Mouse (Mus musculus) midbrain, embryonic 12.5 days (tissue): ENCODE measurements at regions not wholly inside any gene's neighbourhood (a gene's known extent, or its start where the extent isn't known, plus 50 kb on each side); places are given as distances from the start of the nearest gene placed in this dataset.

Source experiments
- ATAC-seq: fragments of 200-750 bp; cut with Nextera tagmentation; 2 replicates; pipeline ENCODE4 v1.8.0; 2017; ENCODE audit warnings: low read depth, moderate TSS enrichment, moderate library complexity; ENCODE audit not compliant: low FRiP score
- H3K27ac ChIP-seq: fragments of 300-500 bp; sonication (generic); replicated peaks from 2 replicates; pipeline ENCODE4 v1.5.1; 2016; ENCODE audit warnings: mild to moderate bottlenecking
- H3K27me3 ChIP-seq: fragments of 300-500 bp; sonication (generic); 2 replicates; pipeline ENCODE4 v1.6.1; 2016; ENCODE audit warnings: mild to moderate bottlenecking
- H3K36me3 ChIP-seq: fragments of 300-500 bp; sonication (generic); 2 replicates; pipeline ENCODE4 v1.6.1; 2016
- H3K4me1 ChIP-seq: fragments of 300-500 bp; sonication (generic); 2 replicates; pipeline ENCODE4 v1.6.1; 2016
- H3K4me2 ChIP-seq: fragments of 300-500 bp; sonication (generic); replicated peaks from 2 replicates; pipeline ENCODE4 v1.6.1; 2016; ENCODE audit warnings: mild to moderate bottlenecking, moderate library complexity
- H3K4me3 ChIP-seq: fragments of 300-500 bp; sonication (generic); 2 replicates; pipeline ENCODE4 v1.5.1; 2016; ENCODE audit warnings: mild to moderate bottlenecking
- H3K9ac ChIP-seq: fragments of 300-500 bp; sonication (generic); replicated peaks from 2 replicates; pipeline ENCODE4 v1.6.1; 2016; ENCODE audit warnings: mild to moderate bottlenecking, moderate library complexity
- H3K9me3 ChIP-seq: fragments of 300-500 bp; sonication (generic); 2 replicates; pipeline ENCODE4 v1.6.1; 2016; ENCODE audit warnings: mild to moderate bottlenecking
- WGBS: fragments of 180-500 bp; shearing (Covaris S2); methylation state at CpG from one replicate; pipeline ENCODE4 v1.1.7; 2016; 5-methylcytosine and 5-hydroxymethylcytosine counted together

DNA sequence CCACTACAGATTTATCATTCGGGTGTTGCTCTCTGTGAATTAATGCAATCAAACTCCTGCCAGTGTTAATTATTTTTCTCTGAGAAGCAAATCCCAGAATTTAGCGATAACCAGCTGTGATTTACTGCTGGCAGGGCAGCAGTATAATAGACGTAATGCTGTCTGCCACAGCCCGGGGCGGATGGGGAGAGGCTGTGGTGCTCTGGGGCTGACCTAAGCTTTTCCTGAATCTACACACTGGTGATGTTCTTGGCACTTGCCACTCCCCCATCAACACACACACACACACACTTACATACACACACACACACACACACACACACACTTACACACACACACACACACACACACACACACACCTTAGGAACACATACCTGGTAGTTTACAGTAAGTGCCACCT lies 101.4 kb upstream of the Dynlrb2 start:
- Histone ChIP-seq H3K9me3 (no peaks in the 10 kb centered on the region), H3K4me1 (no peaks in the 10 kb centered on the region), H3K36me3 (no peaks in the 10 kb centered on the region), H3K4me3 (no peak overlapping the region), H3K9ac (no peak overlapping the region), H3K4me2 (no peak overlapping the region), H3K27ac (no peak overlapping the region), H3K27me3 (no peaks in the 10 kb centered on the region)
- no peak for ATAC-seq
- 83% methylated on average over 5 of the region's 5 CpGs for WGBS

DNA sequence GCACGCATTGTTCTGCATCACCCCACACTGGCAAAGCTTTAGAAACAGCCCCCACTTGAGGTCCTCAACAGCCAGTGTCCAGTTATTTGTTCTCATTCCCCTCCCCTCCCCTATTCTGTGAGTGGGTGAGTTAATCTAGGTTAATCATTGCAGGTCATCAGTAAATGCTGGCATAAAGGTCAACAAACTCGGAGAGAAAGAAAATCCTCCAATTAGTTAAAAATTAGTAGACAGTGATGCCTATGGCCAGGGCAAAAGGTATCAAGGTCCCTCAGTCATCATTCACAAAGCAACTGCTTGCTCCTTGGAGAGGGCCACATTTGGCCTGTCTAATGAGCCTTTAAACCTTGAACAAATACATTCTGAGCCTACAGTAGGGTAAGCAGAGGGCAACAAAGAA lies 105.3 kb upstream of the Dynlrb2 start:
- Histone ChIP-seq H3K4me2 (no peak overlapping the region), H3K4me3 (no peak overlapping the region), H3K4me1 (no peaks in the 10 kb centered on the region), H3K27ac (no peak overlapping the region), H3K9me3 (0 out of 2 replicates have a peak, but pooled peaks cover 3% of the 10 kb centered on the region), H3K36me3 (no peaks in the 10 kb centered on the region), H3K27me3 (no peaks in the 10 kb centered on the region), H3K9ac (no peak overlapping the region)
- WGBS = 76% methylated on average over 2 of the region's 2 CpGs
- no peak for ATAC-seq

DNA sequence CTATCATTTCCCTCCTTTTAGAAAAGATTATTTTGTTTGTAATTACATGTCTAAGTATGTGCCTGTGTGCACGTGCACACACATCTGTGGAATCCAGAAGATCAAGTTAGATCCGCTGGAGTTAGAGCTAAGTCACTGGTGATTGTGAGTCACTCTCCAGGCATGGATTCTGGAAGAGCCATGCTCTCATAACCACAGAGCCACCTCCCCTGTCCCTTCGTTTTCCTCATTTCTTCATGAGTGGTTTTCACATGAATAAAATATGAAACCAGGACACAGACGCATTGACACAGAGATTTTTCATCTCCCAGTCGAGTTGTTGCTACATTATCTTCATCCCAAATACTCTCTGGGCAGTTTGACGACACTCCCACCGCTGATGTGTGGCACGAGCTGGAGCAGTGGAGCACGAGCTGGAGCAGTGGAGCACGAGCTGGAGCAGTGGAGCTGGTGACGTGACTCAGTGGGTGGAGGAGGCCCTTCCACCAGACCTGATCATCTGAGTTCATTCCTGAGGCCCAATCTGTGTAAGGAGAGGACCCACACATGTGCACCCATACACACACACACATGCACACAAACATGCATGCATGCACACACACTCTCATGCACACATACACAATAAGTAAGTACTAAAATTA lies 106.1 kb upstream of the Dynlrb2 start:
- no peak overlapping the region for H3K4me3 ChIP-seq
- H3K36me3 ChIP-seq = no peaks in the 10 kb centered on the region
- 74% methylated on average over 11 of the region's 11 CpGs for WGBS
- no peaks in the 10 kb centered on the region for H3K4me1 ChIP-seq
- no peaks in the 10 kb centered on the region for H3K27me3 ChIP-seq
- H3K9me3 ChIP-seq = 0 out of 2 replicates have a peak, but pooled peaks cover 3% of the 10 kb centered on the region
- no peak overlapping the region for H3K9ac ChIP-seq
- ATAC-seq = no peak
- H3K4me2 ChIP-seq = no peak overlapping the region
- no peak overlapping the region for H3K27ac ChIP-seq

DNA sequence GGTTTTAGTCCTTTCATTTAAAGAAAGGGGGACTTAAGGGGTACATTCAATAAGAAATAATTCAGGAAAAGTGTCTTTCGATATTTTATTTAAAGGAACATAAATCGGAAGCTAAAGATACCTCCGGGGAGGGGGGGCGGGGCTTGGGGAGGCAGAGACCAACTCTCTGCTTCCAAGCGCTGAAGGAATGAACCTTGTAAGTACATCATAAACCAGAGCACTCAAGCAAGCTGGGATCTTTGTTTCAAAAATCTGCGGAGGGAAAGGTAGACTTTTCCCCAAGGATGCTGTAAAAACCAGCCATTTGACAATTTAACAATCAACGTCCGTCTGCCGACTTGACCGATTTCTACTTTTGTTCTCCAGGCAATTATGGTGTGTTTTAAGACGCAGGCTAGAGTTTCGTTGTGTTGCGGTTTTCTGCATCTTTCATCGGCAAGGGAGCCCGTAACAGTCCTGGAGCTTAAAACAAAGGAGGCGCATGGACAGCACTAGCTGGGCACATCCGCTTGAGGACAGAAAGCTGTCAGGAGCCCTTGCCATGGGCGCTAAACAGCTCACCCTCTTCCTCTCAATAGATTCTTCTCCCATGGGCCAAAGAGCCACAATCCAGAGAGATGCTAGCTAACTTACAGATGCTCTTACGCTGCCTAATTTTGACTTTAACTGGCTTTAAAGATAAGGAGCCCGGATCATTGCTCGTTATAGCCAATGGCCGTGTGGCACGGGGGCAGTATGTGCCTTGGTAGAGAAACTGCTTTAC lies 119.4 kb upstream of the Dynlrb2 start:
- 91% methylated on average over 23 of the region's 23 CpGs for WGBS
- no peak overlapping the region for H3K4me2 ChIP-seq
- no peak for ATAC-seq
- H3K27ac ChIP-seq = no peak overlapping the region
- H3K4me3 ChIP-seq = no peak overlapping the region
- no peak overlapping the region for H3K9ac ChIP-seq
- H3K9me3 ChIP-seq = no peaks in the 10 kb centered on the region
- H3K4me1 ChIP-seq = peaks cover 12% of the 10 kb centered on the region
- H3K36me3 ChIP-seq = no peaks in the 10 kb centered on the region
- H3K27me3 ChIP-seq = no peaks in the 10 kb centered on the region

DNA sequence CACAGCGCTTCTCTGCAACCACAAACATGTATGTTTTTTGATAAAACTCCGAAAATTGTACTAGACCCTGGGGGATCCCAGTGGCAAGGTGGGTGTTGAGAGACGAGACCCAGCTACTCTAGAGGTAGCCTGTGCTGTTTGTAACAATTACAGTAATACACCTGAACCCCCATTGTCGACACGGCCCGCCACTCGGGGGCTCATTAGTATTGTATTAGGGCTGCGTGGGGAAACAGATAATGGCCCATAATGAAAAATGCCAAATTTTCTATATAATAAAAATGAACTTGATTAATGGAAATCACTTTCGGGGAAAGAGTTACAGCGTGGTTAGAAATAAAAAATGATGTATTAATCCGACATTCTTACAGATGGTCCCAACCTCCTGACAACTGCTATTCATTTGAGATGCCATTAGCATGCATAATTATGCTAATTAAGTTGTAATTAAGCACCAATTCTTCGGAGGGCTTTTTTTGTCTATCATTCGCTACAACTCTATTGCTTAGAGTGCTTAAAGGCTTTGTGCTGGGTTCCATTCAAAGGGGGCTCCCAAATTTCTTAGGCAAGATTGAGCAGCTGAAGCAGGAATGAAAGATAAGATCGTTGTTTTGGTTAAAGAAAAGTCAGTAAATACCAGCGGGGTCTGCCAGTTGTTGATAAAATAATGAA lies 120.2 kb upstream of the Dynlrb2 start:
- 78% methylated on average over 15 of the region's 15 CpGs for WGBS
- ATAC-seq = no peak
- Histone ChIP-seq H3K4me3 (no peak overlapping the region), H3K36me3 (no peaks in the 10 kb centered on the region), H3K4me2 (no peak overlapping the region), H3K27me3 (no peaks in the 10 kb centered on the region), H3K9me3 (no peaks in the 10 kb centered on the region), H3K9ac (no peak overlapping the region), H3K4me1 (peaks cover 12% of the 10 kb centered on the region), H3K27ac (no peak overlapping the region)

DNA sequence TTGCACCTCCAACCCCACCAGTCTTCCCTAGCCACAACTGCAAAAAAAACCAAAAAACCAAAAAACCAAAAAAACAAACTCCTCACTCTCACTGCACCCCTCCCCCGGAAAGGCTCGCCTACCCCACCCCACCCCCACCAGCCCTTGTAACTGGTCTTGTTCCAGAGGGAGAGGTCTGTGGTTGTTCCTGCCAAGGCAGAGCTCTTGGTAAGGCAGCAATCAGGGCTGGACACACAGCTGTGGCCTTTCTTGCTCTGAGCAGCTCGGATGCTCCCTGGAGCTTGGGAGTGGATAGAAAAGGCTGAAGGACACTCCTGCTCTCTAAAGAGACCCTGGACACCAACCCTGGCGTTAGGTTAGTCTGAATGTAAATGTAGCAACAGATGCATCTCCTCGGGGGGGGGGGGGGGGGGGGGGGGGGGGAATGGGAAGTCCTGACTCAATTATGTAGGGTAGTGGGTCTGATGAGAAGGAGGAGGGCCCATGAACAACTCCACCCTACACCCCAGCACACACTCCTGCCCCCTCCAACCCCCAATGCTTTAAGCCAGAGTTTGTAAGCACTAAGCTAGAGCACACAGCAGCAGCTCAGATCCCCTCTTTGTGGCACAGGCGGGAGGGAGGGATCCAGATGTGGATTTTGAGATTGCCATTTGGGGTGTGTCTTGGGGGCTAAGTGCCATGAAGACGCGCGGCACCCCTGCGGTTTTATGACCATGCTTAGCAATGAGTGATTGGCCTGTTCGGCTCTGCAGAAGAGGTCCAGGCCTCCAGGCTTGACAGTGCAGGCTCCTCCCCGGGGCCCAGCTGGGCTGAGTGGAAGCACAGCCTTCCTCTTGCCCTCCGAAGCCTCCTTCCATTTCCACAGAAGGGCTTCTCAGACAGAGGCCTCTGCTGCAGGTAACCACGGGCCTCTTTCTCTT lies 121.0 kb upstream of the Dynlrb2 start:
- no peak for ATAC-seq
- Histone ChIP-seq H3K27me3 (no peaks in the 10 kb centered on the region), H3K4me3 (no peak overlapping the region), H3K9me3 (no peaks in the 10 kb centered on the region), H3K36me3 (no peaks in the 10 kb centered on the region), H3K4me2 (no peak overlapping the region), H3K9ac (no peak overlapping the region), H3K4me1 (peaks cover 12% of the 10 kb centered on the region), H3K27ac (no peak overlapping the region)
- WGBS = 51% methylated on average over 13 of the region's 14 CpGs

DNA sequence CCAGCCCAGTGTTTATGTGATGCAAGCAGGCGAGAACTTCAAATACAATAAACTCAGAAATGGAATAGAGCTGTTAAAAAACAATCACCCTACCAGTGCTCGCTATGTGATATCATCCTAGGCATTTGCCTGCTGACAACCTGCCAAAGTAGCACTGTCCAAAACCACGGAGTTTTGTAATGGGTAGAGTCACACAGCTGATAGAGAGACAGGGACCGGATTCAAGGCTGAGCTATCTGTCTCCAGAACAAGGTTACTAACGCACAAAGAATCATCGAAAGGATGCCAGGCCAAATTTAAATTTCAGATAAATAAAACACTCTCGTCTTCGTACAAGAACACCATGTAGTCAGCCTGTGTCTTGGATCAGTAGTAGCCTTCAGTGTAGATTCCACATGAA lies 121.7 kb upstream of the Dynlrb2 start:
- H3K9ac ChIP-seq = no peak overlapping the region
- H3K27ac ChIP-seq = no peak overlapping the region
- H3K4me3 ChIP-seq = no peak overlapping the region
- peaks cover 12% of the 10 kb centered on the region for H3K4me1 ChIP-seq
- H3K36me3 ChIP-seq = no peaks in the 10 kb centered on the region
- no peaks in the 10 kb centered on the region for H3K9me3 ChIP-seq
- ATAC-seq = no peak
- WGBS = 88% methylated on average over 8 of the region's 8 CpGs
- H3K4me2 ChIP-seq = no peak overlapping the region
- H3K27me3 ChIP-seq = no peaks in the 10 kb centered on the region

DNA sequence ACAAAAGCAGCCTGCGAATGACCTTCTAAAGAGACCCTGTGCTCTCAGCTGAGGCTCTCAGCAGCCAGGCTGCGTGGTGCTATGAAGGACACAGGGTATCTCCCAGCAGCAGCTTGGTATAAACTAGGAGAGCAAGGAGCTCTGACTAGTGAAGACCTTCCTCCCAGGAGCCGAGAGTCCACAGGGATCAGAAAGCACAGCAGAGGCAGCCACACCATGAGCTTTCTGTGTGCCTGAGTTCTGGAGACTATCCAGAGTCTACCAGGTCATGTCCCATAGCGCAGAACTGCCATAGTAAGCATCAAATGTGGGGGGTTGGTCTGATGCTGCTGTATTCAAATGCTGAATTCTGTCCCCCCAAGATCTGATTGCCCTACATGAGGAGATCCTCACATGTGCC lies 124.2 kb upstream of the Dynlrb2 start:
- Histone ChIP-seq H3K4me1 (peaks cover 12% of the 10 kb centered on the region), H3K36me3 (no peaks in the 10 kb centered on the region), H3K9me3 (no peaks in the 10 kb centered on the region), H3K27me3 (no peaks in the 10 kb centered on the region), H3K4me3 (no peak overlapping the region), H3K9ac (no peak overlapping the region), H3K4me2 (no peak overlapping the region), H3K27ac (no peak overlapping the region)
- 90% methylated on average over 4 of the region's 4 CpGs for WGBS
- ATAC-seq = no peak

DNA sequence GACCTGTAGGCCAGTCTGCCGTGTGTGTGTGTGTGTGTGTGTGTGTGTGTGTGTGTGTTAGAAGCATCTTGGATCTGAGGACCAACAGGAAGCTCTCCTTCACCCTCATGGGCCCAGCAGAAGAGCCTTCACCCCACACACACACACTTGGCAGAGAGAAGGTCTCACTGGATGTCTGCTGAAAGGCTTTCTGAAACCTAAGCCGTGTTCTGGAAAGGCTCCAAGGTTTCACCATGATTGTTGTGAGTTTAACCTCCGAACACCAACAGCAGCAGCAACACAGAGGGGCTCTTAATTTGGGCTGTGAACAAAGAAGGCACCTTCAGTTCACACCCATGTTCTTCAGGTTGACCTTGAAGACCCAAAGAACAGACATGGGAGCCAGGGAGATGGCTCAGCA lies 124.9 kb upstream of the Dynlrb2 start:
- ATAC-seq = no peak
- no peaks in the 10 kb centered on the region for H3K9me3 ChIP-seq
- WGBS = 73% methylated on average over 3 of the region's 3 CpGs

DNA sequence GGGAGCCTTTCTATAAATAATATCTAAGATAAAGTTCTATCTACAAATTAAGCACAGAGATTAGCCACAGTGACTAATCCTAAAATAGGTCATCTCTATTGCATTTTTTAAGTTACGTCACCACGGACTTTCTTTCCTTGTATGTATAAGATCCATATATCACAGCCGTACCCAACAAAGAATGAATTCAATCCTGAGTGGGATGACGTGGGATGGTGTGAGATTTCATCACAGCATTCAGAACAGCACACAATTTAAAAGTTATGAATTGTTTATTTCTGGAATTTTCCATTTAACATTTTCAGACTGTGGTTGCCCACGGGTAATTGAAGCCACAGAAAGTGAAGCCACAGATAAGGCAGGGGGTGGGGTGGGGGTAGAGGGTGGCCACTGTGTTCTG lies 129.0 kb upstream of the Dynlrb2 start:
- H3K4me2 ChIP-seq = no peak overlapping the region
- 92% methylated on average over 5 of the region's 5 CpGs for WGBS
- H3K4me1 ChIP-seq = peaks cover 11% of the 10 kb centered on the region
- no peaks in the 10 kb centered on the region for H3K9me3 ChIP-seq
- no peaks in the 10 kb centered on the region for H3K36me3 ChIP-seq
- no peak overlapping the region for H3K27ac ChIP-seq
- no peak overlapping the region for H3K9ac ChIP-seq
- no peaks in the 10 kb centered on the region for H3K27me3 ChIP-seq
- no peak for ATAC-seq
- H3K4me3 ChIP-seq = no peak overlapping the region

More for the DNA sequence above, 124.9 kb upstream of the Dynlrb2 start:
- Histone ChIP-seq H3K4me2 (no peak overlapping the region), H3K4me1 (peaks cover 9% of the 10 kb centered on the region; the same call in 1 of the 2 replicates), H3K27me3 (no peaks in the 10 kb centered on the region), H3K27ac (no peak overlapping the region), H3K9ac (no peak overlapping the region), H3K4me3 (no peak overlapping the region), H3K36me3 (no peaks in the 10 kb centered on the region)

DNA sequence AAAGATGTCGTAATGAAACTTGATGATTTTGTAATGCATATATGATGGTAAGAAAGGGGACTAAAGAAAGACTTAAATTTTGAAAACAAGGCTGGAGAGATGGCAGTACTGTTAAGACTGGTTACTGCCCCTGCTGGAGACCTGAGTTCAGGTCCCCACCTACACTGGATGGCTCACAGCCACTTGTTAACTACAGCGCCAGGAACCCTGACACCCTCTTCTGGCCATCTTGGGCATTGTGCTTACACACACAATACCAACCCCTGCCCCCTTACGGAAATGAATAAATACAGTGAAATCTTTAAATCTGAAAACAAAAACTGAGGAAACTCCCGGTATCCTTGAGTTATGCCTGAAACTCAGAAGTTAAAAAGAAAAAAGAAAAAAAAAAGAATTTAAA lies 131.7 kb upstream of the Dynlrb2 start:
- H3K9ac ChIP-seq = no peak overlapping the region
- ATAC-seq = no peak
- no peak overlapping the region for H3K27ac ChIP-seq
- H3K9me3 ChIP-seq = no peaks in the 10 kb centered on the region
- H3K36me3 ChIP-seq = no peaks in the 10 kb centered on the region
- no peaks in the 10 kb centered on the region for H3K27me3 ChIP-seq
- WGBS = 80% methylated on average over 4 of the region's 4 CpGs
- H3K4me1 ChIP-seq = peaks cover 11% of the 10 kb centered on the region
- no peak overlapping the region for H3K4me2 ChIP-seq
- H3K4me3 ChIP-seq = no peak overlapping the region
